Mouse (Mus musculus) myocyte (in vitro differentiated cells): ENCODE data around the gene Fgf23.

Experiments used
- CEBPB ChIP-seq: IDR thresholded peaks from 2 replicates; pipeline ENCODE4 v1.6.1; 2011; ENCODE audit warnings: mild to moderate bottlenecking, moderate library complexity; ENCODE audit not compliant: poor library complexity, insufficient read depth, severe bottlenecking
- E2F4 ChIP-seq: IDR thresholded peaks from one replicate; pipeline ENCODE4 v1.6.1; 2011; ENCODE audit warnings: mild to moderate bottlenecking, control low read depth, moderate library complexity; ENCODE audit not compliant: insufficient read depth
- MAX ChIP-seq: IDR thresholded peaks from one replicate; pipeline ENCODE4 v1.6.1; 2011; ENCODE audit warnings: low read depth, mild to moderate bottlenecking, control low read depth
- MYOD1 ChIP-seq, 3 experiments: IDR thresholded peaks; one replicate each; pipeline ENCODE4 v1.6.1; 2011; ENCODE audit warnings: control low read depth in 2 of 3, low read depth in 2 of 3, mild to moderate bottlenecking in 2 of 3, moderate library complexity in 1 of 3; ENCODE audit not compliant: insufficient read length in 2 of 3, control insufficient read depth in 1 of 3
- MYOG ChIP-seq, 3 experiments: IDR thresholded peaks; one replicate each; pipeline ENCODE4 v1.6.1; 2011; ENCODE audit warnings: control low read depth in 2 of 3, low read depth in 2 of 3, mild to moderate bottlenecking in 2 of 3; ENCODE audit not compliant: insufficient read length in 2 of 3, control insufficient read depth in 1 of 3, insufficient read depth in 1 of 3
- POLR2A ChIP-seq: IDR thresholded peaks from one replicate; pipeline ENCODE4 v1.6.1; 2011; ENCODE audit warnings: low read depth, mild to moderate bottlenecking, control low read depth, moderate library complexity; ENCODE audit not compliant: insufficient read length
- POLR2AphosphoS2 ChIP-seq: IDR thresholded peaks from one replicate; pipeline ENCODE4 v1.6.1; 2011; ENCODE audit warnings: low read depth, control low read depth; ENCODE audit not compliant: insufficient read length
- REST ChIP-seq: IDR thresholded peaks from one replicate; pipeline ENCODE4 v1.6.1; 2011; ENCODE audit warnings: mild to moderate bottlenecking, control low read depth, moderate library complexity; ENCODE audit not compliant: insufficient read depth, insufficient read length
- SRF ChIP-seq: IDR thresholded peaks from one replicate; pipeline ENCODE4 v1.6.1; 2011; ENCODE audit warnings: low read depth; ENCODE audit not compliant: control insufficient read depth, insufficient read length
- TCF12 ChIP-seq: IDR thresholded peaks from one replicate; pipeline ENCODE4 v1.6.1; 2011; ENCODE audit warnings: mild to moderate bottlenecking, control low read depth; ENCODE audit not compliant: poor library complexity, insufficient read depth, severe bottlenecking
- USF1 ChIP-seq: IDR thresholded peaks from one replicate; pipeline ENCODE4 v1.6.1; 2011; ENCODE audit warnings: low read depth, mild to moderate bottlenecking, control low read depth, moderate library complexity

- TF ChIP-seq POLR2A (no peak), MYOD1 (IDR thresholded peaks at IDR 0.05; ENCODE audit: control insufficient read depth in 1 of 3, insufficient read length in 2 of 3, low read depth in 2 of 3) (no peak), MYOG (IDR thresholded peaks at IDR 0.05; ENCODE audit: control insufficient read depth in 1 of 3, insufficient read depth in 1 of 3, insufficient read length in 2 of 3, low read depth in 2 of 3) (no peak), USF1 (peak; percentile 90), MAX (no peak), CEBPB (peak; percentile 10; the same call in 1 of the 2 replicates), SRF (no peak), POLR2AphosphoS2 (no peak), TCF12 (no peak), E2F4 (no peak), REST (no peak)
These were observed 15.6 kb upstream of the Fgf23 start for GRCm38 (mm10) chr6:127056990-127057588.
